Mouse (Mus musculus): ENCODE measurements around the gene Ifna13. TPM values are rescaled to one million over a fixed set of nuclear protein-coding genes. Genes with fewer than 3 reads are reported as not detected.

Gene Ifna13
- not detected in 2 replicates for polyA plus RNA-seq (2014; fragmentation: Nextera tagmentation; extraction: Ambion mirVana)

- H3K9ac ChIP-seq (ENCODE audit: low read depth, low read length) = no peak within 1 kb of the TSS
- H3K27me3 ChIP-seq (replicated peaks; ENCODE audit: control insufficient read depth, insufficient read depth, low read length) = no peaks in the 10 kb centered on the region
- no peak within 1 kb of the TSS for H3K4me2 ChIP-seq (ENCODE audit: low read depth, low read length)
- no peaks in the 10 kb centered on the region for H3K36me3 ChIP-seq (ENCODE audit: control insufficient read depth, insufficient read depth, low read length)
- H3K4me1 ChIP-seq (ENCODE audit: control insufficient read depth, insufficient read depth, low read length) = no peaks in the 10 kb centered on the region
- ATAC-seq (ENCODE audit: low read depth) (no peak), DNase-seq (ENCODE audit: low spot score) (no peak)
- WGBS = 55% methylated on average over 2 of the region's 2 CpGs
- no peak within 1 kb of the TSS for H3K4me3 ChIP-seq (ENCODE audit: low read depth, low read length)
- no peaks in the 10 kb centered on the region for H3K9me3 ChIP-seq (ENCODE audit: control insufficient read depth, low read length)
- H3K27ac ChIP-seq (replicated peaks; ENCODE audit: low read depth, low read length) = no peak within 1 kb of the TSS
Measured at GRCm38 (mm10) chr4:88644359-88644758, at the start of gene Ifna13. Gene Ifna13 (minus strand): TSS chr4:88644459.

- H3K9ac ChIP-seq (ENCODE audit: low read depth, low read length) = no peak overlapping the region
- ATAC-seq (ENCODE audit: low read depth) (no peak), DNase-seq (ENCODE audit: low spot score) (no peak)
- H3K4me2 ChIP-seq (ENCODE audit: low read depth, low read length) = no peak overlapping the region
- H3K27ac ChIP-seq (replicated peaks; ENCODE audit: low read depth, low read length) = no peak overlapping the region
- no peaks in the 10 kb centered on the region for H3K27me3 ChIP-seq (replicated peaks; ENCODE audit: control insufficient read depth, insufficient read depth, low read length)
- 89% methylated on average over 2 of the region's 2 CpGs for WGBS
- no peaks in the 10 kb centered on the region for H3K36me3 ChIP-seq (ENCODE audit: control insufficient read depth, insufficient read depth, low read length)
- H3K4me1 ChIP-seq (ENCODE audit: control insufficient read depth, insufficient read depth, low read length) = no peaks in the 10 kb centered on the region
- no peak overlapping the region for H3K4me3 ChIP-seq (ENCODE audit: low read depth, low read length)
- H3K9me3 ChIP-seq (ENCODE audit: control insufficient read depth, low read length) = no peaks in the 10 kb centered on the region
Measured at GRCm38 (mm10) chr4:88693392-88693791, 49.1 kb upstream of the Ifna13 start.

DNA sequence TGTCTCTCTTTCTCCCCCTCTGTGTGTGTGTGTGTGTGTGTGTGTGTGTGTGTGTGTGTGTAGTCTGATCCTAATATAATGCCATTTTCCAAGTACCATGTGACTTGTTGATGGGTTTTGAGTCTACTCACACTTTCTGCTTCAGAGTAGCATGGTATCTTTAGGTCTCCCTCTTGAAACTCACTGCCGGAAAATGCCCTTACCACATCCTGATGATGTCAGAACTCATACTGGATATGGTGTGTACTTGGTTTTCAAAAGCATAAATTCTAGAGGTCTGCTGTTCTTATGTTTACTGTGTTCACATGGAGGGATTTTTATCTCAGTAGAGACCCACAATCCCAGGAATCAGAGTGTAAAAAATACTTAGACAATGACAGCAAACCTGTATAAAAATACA is 48.3 kb upstream of the Ifna13 start:
- DNase-seq (ENCODE audit: low spot score) (no peak), ATAC-seq (ENCODE audit: low read depth) (no peak)
- H3K27ac ChIP-seq (replicated peaks; ENCODE audit: low read depth, low read length) = no peak overlapping the region
- H3K36me3 ChIP-seq (ENCODE audit: control insufficient read depth, insufficient read depth, low read length) = no peaks in the 10 kb centered on the region
- H3K9ac ChIP-seq (ENCODE audit: low read depth, low read length) = no peak overlapping the region
- H3K4me2 ChIP-seq (ENCODE audit: low read depth, low read length) = no peak overlapping the region
- 78% methylated on average over 1 of the region's 1 CpGs for WGBS
- H3K4me1 ChIP-seq (ENCODE audit: control insufficient read depth, insufficient read depth, low read length) = no peaks in the 10 kb centered on the region
- no peaks in the 10 kb centered on the region for H3K9me3 ChIP-seq (ENCODE audit: control insufficient read depth, low read length)
- H3K4me3 ChIP-seq (ENCODE audit: low read depth, low read length) = no peak overlapping the region
- H3K27me3 ChIP-seq (replicated peaks; ENCODE audit: control insufficient read depth, insufficient read depth, low read length) = no peaks in the 10 kb centered on the region

GRCm38 (mm10) chr4:88691259-88691658 is 47.0 kb upstream of the Ifna13 start, which contains the start of gene Ifnab:
Gene Ifnab (minus strand): TSS chr4:88691359.
- Histone ChIP-seq H3K4me2 (ENCODE audit: low read depth, low read length) (no peak within 1 kb of the TSS), H3K36me3 (ENCODE audit: control insufficient read depth, insufficient read depth, low read length) (no peaks in the 10 kb centered on the region), H3K27ac (replicated peaks; ENCODE audit: low read depth, low read length) (no peak within 1 kb of the TSS), H3K4me3 (ENCODE audit: low read depth, low read length) (no peak within 1 kb of the TSS), H3K9ac (ENCODE audit: low read depth, low read length) (no peak within 1 kb of the TSS), H3K9me3 (ENCODE audit: control insufficient read depth, low read length) (no peaks in the 10 kb centered on the region), H3K4me1 (ENCODE audit: control insufficient read depth, insufficient read depth, low read length) (no peaks in the 10 kb centered on the region), H3K27me3 (replicated peaks; ENCODE audit: control insufficient read depth, insufficient read depth, low read length) (no peaks in the 10 kb centered on the region)
- no peak for DNase-seq (ENCODE audit: low spot score)
- no peak for ATAC-seq (ENCODE audit: low read depth)
- WGBS = 62% methylated on average over 2 of the region's 2 CpGs

GRCm38 (mm10) chr4:88683812-88684211 is 39.6 kb upstream of the Ifna13 start, which contains the start of gene Ifna2:
Gene Ifna2 (minus strand): TSS chr4:88683912.
- H3K27ac ChIP-seq (replicated peaks; ENCODE audit: low read depth, low read length) = no peak within 1 kb of the TSS
- no peaks in the 10 kb centered on the region for H3K4me1 ChIP-seq (ENCODE audit: control insufficient read depth, insufficient read depth, low read length)
- H3K9me3 ChIP-seq (ENCODE audit: control insufficient read depth, low read length) = no peaks in the 10 kb centered on the region
- no peak for ATAC-seq (ENCODE audit: low read depth)
- no peak within 1 kb of the TSS for H3K9ac ChIP-seq (ENCODE audit: low read depth, low read length)
- H3K4me2 ChIP-seq (ENCODE audit: low read depth, low read length) = no peak within 1 kb of the TSS
- H3K4me3 ChIP-seq (ENCODE audit: low read depth, low read length) = no peak within 1 kb of the TSS
- H3K36me3 ChIP-seq (ENCODE audit: control insufficient read depth, insufficient read depth, low read length) = no peaks in the 10 kb centered on the region
- no peaks in the 10 kb centered on the region for H3K27me3 ChIP-seq (replicated peaks; ENCODE audit: control insufficient read depth, insufficient read depth, low read length)
- 82% methylated on average over 1 of the region's 1 CpGs for WGBS
- DNase-seq (ENCODE audit: low spot score) = no peak

DNA sequence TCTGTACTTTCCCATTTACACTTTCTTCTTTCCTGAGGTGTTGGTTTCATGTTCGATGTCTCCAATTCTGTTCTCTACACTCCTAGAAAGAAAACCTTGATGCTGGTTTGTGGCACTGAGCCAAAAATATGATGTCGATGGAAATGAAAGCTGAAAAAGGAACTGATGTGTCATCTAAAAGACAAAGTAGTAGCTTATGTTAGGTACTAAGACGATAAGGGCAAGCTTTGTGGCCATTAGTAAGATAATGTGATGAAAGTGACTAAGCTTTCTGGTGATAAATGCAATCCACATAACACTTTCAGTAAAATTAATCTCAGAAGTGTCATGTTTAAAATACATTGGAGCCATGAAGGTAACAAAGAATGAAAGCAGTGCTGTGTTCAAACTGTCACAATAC is 37.1 kb upstream of the Ifna13 start:
- DNase-seq (ENCODE audit: low spot score) (no peak), ATAC-seq (ENCODE audit: low read depth) (no peak)
- no peak overlapping the region for H3K4me2 ChIP-seq (ENCODE audit: low read depth, low read length)
- H3K4me3 ChIP-seq (ENCODE audit: low read depth, low read length) = no peak overlapping the region
- H3K27me3 ChIP-seq (replicated peaks; ENCODE audit: control insufficient read depth, insufficient read depth, low read length) = no peaks in the 10 kb centered on the region
- H3K36me3 ChIP-seq (ENCODE audit: control insufficient read depth, insufficient read depth, low read length) = no peaks in the 10 kb centered on the region
- no peak overlapping the region for H3K9ac ChIP-seq (ENCODE audit: low read depth, low read length)
- no peaks in the 10 kb centered on the region for H3K4me1 ChIP-seq (ENCODE audit: control insufficient read depth, insufficient read depth, low read length)
- WGBS = 60% methylated on average over 3 of the region's 3 CpGs
- H3K9me3 ChIP-seq (ENCODE audit: control insufficient read depth, low read length) = no peaks in the 10 kb centered on the region
- H3K27ac ChIP-seq (replicated peaks; ENCODE audit: low read depth, low read length) = no peak overlapping the region

- H3K9me3 ChIP-seq (ENCODE audit: control insufficient read depth, low read length) = no peaks in the 10 kb centered on the region
- no peak overlapping the region for H3K4me2 ChIP-seq (ENCODE audit: low read depth, low read length)
- H3K4me3 ChIP-seq (ENCODE audit: low read depth, low read length) = no peak overlapping the region
- peak; percentile 38 for DNase-seq (ENCODE audit: low spot score)
- ATAC-seq (ENCODE audit: low read depth) = no peak
- no peaks in the 10 kb centered on the region for H3K27me3 ChIP-seq (replicated peaks; ENCODE audit: control insufficient read depth, insufficient read depth, low read length)
- H3K27ac ChIP-seq (replicated peaks; ENCODE audit: low read depth, low read length) = no peak overlapping the region
- no peaks in the 10 kb centered on the region for H3K36me3 ChIP-seq (ENCODE audit: control insufficient read depth, insufficient read depth, low read length)
- H3K4me1 ChIP-seq (ENCODE audit: control insufficient read depth, insufficient read depth, low read length) = no peaks in the 10 kb centered on the region
- WGBS = 46% methylated on average over 8 of the region's 8 CpGs
- no peak overlapping the region for H3K9ac ChIP-seq (ENCODE audit: low read depth, low read length)
Measured at GRCm38 (mm10) chr4:88680362-88680761, 36.1 kb upstream of the Ifna13 start.

- no peak for DNase-seq (ENCODE audit: low spot score)
- no peak within 1 kb of the TSS for H3K4me3 ChIP-seq (ENCODE audit: low read depth, low read length)
- no peak for ATAC-seq (ENCODE audit: low read depth)
- H3K36me3 ChIP-seq (ENCODE audit: control insufficient read depth, insufficient read depth, low read length) = no peaks in the 10 kb centered on the region
- 76% methylated on average over 1 of the region's 1 CpGs for WGBS
- no peaks in the 10 kb centered on the region for H3K4me1 ChIP-seq (ENCODE audit: control insufficient read depth, insufficient read depth, low read length)
- H3K4me2 ChIP-seq (ENCODE audit: low read depth, low read length) = no peak within 1 kb of the TSS
- no peaks in the 10 kb centered on the region for H3K27me3 ChIP-seq (replicated peaks; ENCODE audit: control insufficient read depth, insufficient read depth, low read length)
- H3K27ac ChIP-seq (replicated peaks; ENCODE audit: low read depth, low read length) = no peak within 1 kb of the TSS
- no peak within 1 kb of the TSS for H3K9ac ChIP-seq (ENCODE audit: low read depth, low read length)
- H3K9me3 ChIP-seq (ENCODE audit: control insufficient read depth, low read length) = no peaks in the 10 kb centered on the region
Measured at GRCm38 (mm10) chr4:88676824-88677223, 32.6 kb upstream of the Ifna13 start, which contains the start of gene Ifna16. Gene Ifna16 (minus strand): TSS chr4:88676924.

- Histone ChIP-seq H3K4me2 (ENCODE audit: low read depth, low read length) (no peak overlapping the region), H3K9ac (ENCODE audit: low read depth, low read length) (no peak overlapping the region), H3K27ac (replicated peaks; ENCODE audit: low read depth, low read length) (no peak overlapping the region), H3K9me3 (ENCODE audit: control insufficient read depth, low read length) (no peaks in the 10 kb centered on the region), H3K4me1 (ENCODE audit: control insufficient read depth, insufficient read depth, low read length) (no peaks in the 10 kb centered on the region), H3K4me3 (ENCODE audit: low read depth, low read length) (no peak overlapping the region), H3K27me3 (replicated peaks; ENCODE audit: control insufficient read depth, insufficient read depth, low read length) (no peaks in the 10 kb centered on the region), H3K36me3 (ENCODE audit: control insufficient read depth, insufficient read depth, low read length) (no peaks in the 10 kb centered on the region)
- WGBS = 26% methylated on average over 1 of the region's 1 CpGs
- no peak for DNase-seq (ENCODE audit: low spot score)
- ATAC-seq (ENCODE audit: low read depth) = no peak
Measured at GRCm38 (mm10) chr4:88655461-88655860, 11.2 kb upstream of the Ifna13 start.
